Mouse (Mus musculus): ENCODE results near the gene Tspan14.

The Tspan14 gene

GRCm38 (mm10) chr14:40915838-40916237 is 50.8 kb downstream of the Tspan14 start:
- no peak for DNase-seq

- no peak for DNase-seq
Measured at GRCm38 (mm10) chr14:40914701-40915100, 51.9 kb downstream of the Tspan14 start.

DNA sequence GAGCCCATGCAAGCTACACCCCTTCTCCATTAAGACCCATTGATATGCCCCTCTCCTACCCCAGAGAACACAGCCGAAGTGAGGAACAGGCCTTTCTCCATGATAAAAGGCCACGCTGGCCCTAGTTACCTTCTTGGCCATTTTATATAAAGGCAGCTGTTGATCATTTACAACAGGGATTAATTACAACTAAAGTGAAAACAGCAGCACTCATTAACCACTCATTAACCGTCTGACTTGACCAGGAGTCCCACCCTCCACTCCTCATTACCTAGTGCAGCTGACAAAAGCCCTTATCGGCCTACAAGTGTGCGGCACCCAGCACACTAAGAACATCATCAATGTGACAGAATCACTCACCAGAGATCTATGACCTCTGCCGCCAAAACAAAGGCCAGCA is 52.9 kb downstream of the Tspan14 start:
- DNase-seq: no peak

DNA sequence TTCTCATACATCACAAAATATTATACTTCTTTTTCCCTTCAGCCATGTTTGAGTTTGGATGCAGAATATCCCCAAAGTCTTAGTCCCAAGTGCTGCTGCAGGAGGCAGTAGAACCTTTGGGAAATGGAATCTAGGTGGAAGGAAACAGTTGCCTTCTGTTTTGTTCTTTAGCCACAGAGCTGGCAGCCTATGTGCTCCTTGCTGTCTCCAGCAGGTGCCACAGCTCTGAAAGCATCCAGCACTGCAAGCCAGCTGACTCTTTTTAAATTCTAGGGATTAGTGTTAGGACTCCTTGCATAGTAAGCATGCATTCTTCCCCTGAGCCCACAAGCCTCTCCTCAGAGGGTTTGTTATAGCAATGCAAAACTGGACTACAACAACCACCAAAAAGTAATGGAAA is 55.1 kb downstream of the Tspan14 start:
- no peak for DNase-seq

- DNase-seq: no peak
Measured at GRCm38 (mm10) chr14:40908763-40909162, 57.8 kb downstream of the Tspan14 start.

DNA sequence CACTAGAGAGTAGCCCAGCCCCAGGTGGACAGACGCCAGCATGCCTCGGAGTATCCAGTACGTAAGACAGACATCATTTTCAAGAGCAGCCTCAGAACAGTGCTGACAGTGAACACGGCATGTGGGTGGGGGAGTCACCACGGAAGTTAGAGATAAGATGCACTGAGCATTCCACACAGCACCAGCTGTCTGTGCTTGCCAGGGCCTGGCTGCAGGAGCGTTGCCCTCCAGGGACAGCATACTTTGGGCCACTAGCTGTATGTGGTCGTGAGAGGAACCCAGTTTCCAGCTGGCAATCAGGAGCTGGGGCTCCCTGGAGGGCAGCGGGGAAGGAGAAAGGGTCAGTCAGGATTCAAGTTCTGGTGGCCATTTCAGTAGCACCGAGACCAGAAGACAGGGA is 59.8 kb downstream of the Tspan14 start:
- DNase-seq: no peak

DNA sequence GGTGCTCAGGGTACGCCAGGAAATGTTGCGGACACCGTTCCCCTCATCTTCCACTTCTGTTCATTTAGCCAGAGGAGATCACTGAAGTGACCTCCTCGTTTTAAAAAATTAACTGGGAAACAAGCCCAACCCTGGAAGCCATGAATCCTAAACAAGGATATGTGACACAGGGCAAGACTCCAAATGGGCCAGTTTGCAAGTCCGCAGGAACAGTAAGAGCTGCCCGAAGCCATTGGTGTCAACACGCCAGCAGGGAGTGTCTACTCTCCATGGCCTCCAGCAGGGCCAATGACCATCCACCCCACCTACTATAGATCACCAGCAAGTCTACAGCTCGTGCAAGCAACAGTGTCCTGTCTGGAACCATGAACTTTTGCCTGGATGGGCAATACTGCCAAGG is 60.8 kb downstream of the Tspan14 start:
- DNase-seq: no peak

- no peak for DNase-seq
Measured at GRCm38 (mm10) chr14:40902307-40903055, 64.1 kb downstream of the Tspan14 start.

DNA sequence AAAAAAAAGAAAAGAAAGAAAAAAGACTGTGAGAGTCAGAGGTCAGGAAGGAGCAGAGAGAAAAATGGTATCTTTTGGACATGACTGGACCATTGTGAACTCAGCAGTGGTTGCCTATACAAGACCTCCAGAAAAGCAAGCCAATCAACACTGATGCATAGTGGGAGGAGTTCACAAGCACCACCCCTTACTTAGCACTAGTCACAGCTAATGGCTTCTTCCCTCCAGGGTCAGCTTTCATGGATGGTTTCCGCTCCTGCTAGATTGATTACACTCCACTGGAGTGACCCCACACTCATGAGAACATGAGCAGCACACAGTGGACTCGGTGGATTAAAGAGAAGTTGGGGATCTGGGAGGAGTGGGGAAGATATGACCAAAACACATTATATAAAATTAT is 66.3 kb downstream of the Tspan14 start:
- DNase-seq: no peak

GRCm38 (mm10) chr14:40897916-40898315 is 68.7 kb downstream of the Tspan14 start:
- DNase-seq: no peak

DNA sequence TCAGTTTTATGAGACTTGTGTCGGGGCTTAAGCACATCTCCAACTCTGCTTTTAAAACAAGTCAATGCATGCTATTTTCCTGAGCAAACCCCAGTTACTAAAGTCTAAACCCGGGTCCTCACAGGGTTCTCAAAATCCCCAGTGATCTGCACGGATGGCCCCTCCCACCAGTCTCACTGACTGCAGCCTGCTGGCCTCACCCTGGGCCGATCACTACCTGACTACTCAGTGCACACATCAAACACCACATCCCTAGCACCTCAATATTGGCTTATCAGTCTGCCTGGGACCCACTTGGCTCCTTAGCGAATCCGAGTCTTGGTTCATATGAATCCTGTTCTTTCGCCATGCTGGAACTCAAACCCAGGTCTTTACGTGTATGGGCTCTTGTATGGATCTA is 70.9 kb downstream of the Tspan14 start:
- no peak for DNase-seq

DNA sequence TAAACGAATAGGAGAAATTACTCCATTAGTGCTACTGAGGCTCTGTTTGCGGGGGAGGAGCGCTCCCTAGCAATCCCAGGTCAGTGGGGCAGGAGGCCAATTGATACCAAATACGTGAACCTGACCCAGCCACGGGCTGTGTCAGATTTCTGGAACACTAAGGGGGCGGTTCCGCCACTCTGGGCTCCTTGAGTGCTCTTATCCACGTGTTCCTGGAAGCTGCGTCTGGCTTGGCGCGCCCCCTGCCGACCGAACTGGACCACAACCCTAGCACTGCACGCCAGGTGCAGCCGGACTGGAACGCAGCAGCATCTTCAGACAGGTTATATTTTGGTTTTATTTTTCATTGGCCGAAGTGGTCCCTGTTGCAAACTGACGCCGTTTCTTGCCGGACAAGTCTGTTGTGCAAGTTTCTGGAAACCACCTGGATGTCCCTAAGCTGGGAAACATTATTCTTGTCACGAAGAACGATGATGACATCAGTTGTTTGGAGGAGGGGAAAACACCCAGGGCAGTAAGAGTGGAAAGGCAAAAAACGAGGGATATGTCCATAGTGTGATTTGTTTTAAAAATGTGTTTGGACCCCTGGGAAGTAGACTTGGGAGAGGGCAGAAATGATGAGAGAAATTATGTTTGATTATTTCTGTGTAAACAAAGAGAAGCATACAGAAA is 71.9 kb downstream of the Tspan14 start:
- peak; percentile 83 for DNase-seq

GRCm38 (mm10) chr14:40893884-40894283 is 72.7 kb downstream of the Tspan14 start:
- DNase-seq: no peak

GRCm38 (mm10) chr14:40893196-40893595 is 73.4 kb downstream of the Tspan14 start, which contains the start of gene Sh2d4b:
Gene Sh2d4b (minus strand): TSS chr14:40893266.
- no peak for DNase-seq

- no peak for DNase-seq
Measured at GRCm38 (mm10) chr14:40892326-40892825, 74.2 kb downstream of the Tspan14 start.

- no peak for DNase-seq
Measured at GRCm38 (mm10) chr14:40891506-40891905, 75.1 kb downstream of the Tspan14 start.

- no peak for DNase-seq
Measured at GRCm38 (mm10) chr14:40889704-40890103, 76.9 kb downstream of the Tspan14 start.

GRCm38 (mm10) chr14:40889181-40889580 is 77.4 kb downstream of the Tspan14 start:
- DNase-seq: no peak

DNA sequence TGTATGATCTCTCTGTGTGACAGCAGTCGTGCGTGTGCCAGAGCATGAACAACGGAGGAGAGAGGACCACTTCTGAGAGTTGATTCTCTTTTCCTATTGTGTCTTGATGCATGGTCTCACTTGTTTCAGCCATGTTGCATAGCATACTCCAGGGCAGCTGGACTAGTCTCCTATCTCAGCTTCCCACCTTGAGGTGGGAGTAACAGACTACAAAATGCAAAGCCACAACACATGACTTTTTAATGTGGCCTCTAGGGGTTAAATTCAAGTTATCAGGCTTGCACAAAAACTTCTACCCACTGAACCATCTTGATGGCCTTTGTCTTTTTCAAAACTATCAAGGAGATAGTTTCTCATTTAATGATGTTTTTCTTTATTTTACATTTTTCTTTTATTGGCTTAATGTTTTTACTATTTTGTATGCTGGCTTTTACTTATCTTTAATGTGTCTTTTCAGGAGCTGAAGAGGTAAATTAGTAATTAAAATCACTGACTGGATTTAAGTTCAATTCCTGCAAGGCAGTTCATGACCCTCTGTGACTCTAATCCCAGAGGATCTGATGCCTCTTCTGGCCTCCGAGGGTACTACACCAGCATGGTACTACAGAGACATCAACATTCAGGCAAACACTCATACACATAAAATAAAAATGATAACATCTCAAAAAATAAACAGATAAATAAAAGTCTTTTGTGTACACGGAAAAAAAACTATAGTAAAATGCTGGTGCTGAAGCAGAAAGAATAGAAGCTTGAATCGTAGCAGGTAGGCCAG is 80.0 kb downstream of the Tspan14 start:
- DNase-seq: no peak

GRCm38 (mm10) chr14:40885752-40886151 is 80.9 kb downstream of the Tspan14 start:
- no peak for DNase-seq

DNA sequence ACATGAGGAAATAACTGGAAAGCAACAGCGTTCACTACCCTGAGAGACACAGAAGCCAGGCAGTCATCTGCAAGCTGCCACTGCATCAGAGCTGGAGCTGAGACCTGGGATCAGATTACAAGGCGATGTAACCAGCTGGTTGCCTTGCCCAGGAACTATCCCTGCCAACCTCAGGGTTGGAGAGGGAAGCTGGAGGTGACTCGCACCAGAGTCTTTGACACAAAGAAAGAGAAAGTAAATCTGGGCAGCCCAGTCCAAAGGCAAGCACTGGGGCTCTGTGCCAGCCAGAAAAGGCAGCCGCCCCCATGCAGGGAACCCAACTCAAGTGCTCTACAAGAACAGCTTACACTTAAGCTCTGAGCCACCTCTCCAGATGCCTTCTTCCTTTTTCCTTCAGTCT is 81.4 kb downstream of the Tspan14 start:
- peak; percentile 27 for DNase-seq

DNA sequence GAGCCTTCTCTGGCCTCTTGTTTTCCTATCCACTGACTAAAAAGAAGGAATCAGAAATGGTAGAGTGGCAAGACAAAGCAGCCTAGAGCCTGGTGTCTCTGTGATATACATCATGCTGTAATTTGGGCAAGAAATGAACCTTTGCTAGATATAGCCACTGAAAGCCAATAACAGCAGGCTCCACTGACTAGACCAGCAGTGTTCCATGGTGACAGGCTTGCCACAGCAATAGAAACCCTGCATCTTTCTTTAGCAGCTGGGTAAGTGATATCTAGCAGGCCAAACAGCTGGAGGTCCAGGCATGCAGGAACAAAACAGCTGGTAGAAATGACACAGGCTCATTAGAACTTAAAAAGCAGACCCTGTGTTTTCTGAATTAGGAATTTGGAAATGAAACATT is 92.0 kb downstream of the Tspan14 start:
- DNase-seq: no peak

GRCm38 (mm10) chr14:40873961-40874360 is 92.6 kb downstream of the Tspan14 start:
- no peak for DNase-seq

- DNase-seq: no peak
Measured at GRCm38 (mm10) chr14:40870598-40870997, 96.0 kb downstream of the Tspan14 start.

Data from right cerebral cortex, postnatal 14 days (tissue).